Mouse (Mus musculus) ES-Bruce4 (cell line): Measurements from ENCODE around the gene Slc37a3.

ENCODE experiments used
- CTCF ChIP-seq: IDR thresholded peaks from one replicate; pipeline ENCODE4 v1.8.1; 2011; ENCODE audit warnings: low read depth, low read length
- EP300 ChIP-seq: IDR thresholded peaks from 2 replicates; pipeline ENCODE4 v1.6.1; 2011; ENCODE audit warnings: low read depth, low read length; ENCODE audit not compliant: insufficient read depth
- POLR2A ChIP-seq: IDR thresholded peaks from one replicate; pipeline ENCODE4 v1.8.1; 2011; ENCODE audit warnings: low read length; ENCODE audit not compliant: insufficient read depth

- TF ChIP-seq EP300 (no peak), CTCF (no peak), POLR2A (no peak)
Measured at GRCm38 (mm10) chr6:39379749-39380148, 2.3 kb upstream of the Slc37a3 start.
